Mouse (Mus musculus) liver, postnatal 0 days (tissue): ENCODE data around the gene Spaar.

Experiments
- CTCF ChIP-seq: sonication (generic); IDR thresholded peaks from 2 replicates; pipeline ENCODE4 v1.5.1; 2016; ENCODE audit warnings: antibody characterized with exemption, low read depth
- EP300 ChIP-seq: IDR thresholded peaks from 2 replicates; pipeline ENCODE4 v1.6.1; 2016; ENCODE audit warnings: antibody characterized with exemption, low read depth, mild to moderate bottlenecking

DNA sequence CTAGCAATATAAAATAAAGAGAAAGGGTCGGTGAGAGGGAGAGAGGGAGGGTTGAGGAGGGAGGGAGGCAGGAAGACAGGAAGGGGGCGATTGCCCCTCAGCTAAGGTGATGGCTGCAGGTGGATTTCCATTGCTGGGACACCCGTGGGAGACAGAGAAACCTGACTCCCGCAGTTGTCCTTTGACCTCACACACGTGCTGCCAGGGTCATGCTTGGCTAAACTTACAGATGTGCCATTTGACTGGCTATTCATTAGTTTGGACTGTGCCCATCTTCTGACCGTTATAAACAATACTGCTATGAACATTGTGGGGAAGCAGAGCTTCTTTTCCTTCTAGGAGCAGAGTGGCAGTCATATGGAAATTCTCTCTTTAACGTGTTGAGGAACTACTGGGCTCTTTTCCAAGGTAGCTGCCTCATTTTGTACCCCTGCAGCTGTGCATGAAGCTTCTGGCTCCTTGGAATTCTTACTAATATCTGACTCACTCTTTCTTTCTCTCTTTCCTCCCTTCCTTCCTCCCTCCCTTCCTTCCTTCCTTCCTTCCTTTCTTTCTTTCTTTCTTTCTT lies 16.1 kb upstream of the Spaar start:
- TF ChIP-seq CTCF (no peak), EP300 (no peak)
